Mouse (Mus musculus) MEL (cell line): ENCODE results near the gene Tmem107. TPM values are rescaled to one million over a fixed set of nuclear protein-coding genes. Genes with fewer than 3 reads are reported as not detected.

Experiments used
- DNase-seq: peaks from one replicate; pipeline ENCODE4 v3.0.0; 2011; ENCODE audit warnings: low read depth, low spot score
- H3K27ac ChIP-seq: 2 replicates; pipeline ENCODE4 v1.5.1; 2012; ENCODE audit warnings: low read depth, mild to moderate bottlenecking, control low read depth, low read length, moderate library complexity; ENCODE audit not compliant: control insufficient read depth
- H3K27me3 ChIP-seq, 2 experiments: fragments of 150-350 bp in 1 of 2; sonication (generic) in 1 of 2; 2 replicates each; pipeline ENCODE4 v1.6.1; 2012; ENCODE audit warnings: low read length in 2 of 2, mild to moderate bottlenecking in 2 of 2, improper control_type of control experiment in 1 of 2, moderate library complexity in 1 of 2; ENCODE audit not compliant: insufficient read depth in 2 of 2, control insufficient read depth in 1 of 2
- H3K36me3 ChIP-seq, 2 experiments: 2 replicates each; pipeline ENCODE4 v1.6.1; 2012 to 2014; ENCODE audit warnings: low read length in 2 of 2, improper control_type of control experiment in 1 of 2, inconsistent platforms in 1 of 2, mild to moderate bottlenecking in 1 of 2; ENCODE audit not compliant: insufficient read depth in 2 of 2, control insufficient read depth in 1 of 2
- H3K4me1 ChIP-seq, 2 experiments: fragments of 150-350 bp in 1 of 2; sonication (generic) in 1 of 2; 2 replicates each; pipeline ENCODE4 v1.6.1; 2012; ENCODE audit warnings: low read length in 2 of 2, improper control_type of control experiment in 1 of 2, mild to moderate bottlenecking in 1 of 2; ENCODE audit not compliant: insufficient read depth in 2 of 2, control insufficient read depth in 1 of 2
- H3K4me3 ChIP-seq, 2 experiments: fragments of 150-350 bp in 1 of 2; sonication (generic) in 1 of 2; 2 replicates each; pipeline ENCODE4 v1.5.1; 2012; ENCODE audit warnings: low read depth in 2 of 2, low read length in 2 of 2, mild to moderate bottlenecking in 2 of 2, moderate library complexity in 2 of 2, control low read depth in 1 of 2, improper control_type of control experiment in 1 of 2; ENCODE audit not compliant: control insufficient read depth in 1 of 2, insufficient read depth in 1 of 2
- H3K79me2 ChIP-seq: 2 replicates; pipeline ENCODE4 v1.6.1; 2012; ENCODE audit warnings: mild to moderate bottlenecking, low read length, moderate library complexity; ENCODE audit not compliant: control insufficient read depth, poor library complexity, insufficient read depth
- H3K9ac ChIP-seq: 2 replicates; pipeline ENCODE4 v1.6.1; 2012; ENCODE audit warnings: low read depth, mild to moderate bottlenecking, control low read depth, low read length, moderate library complexity; ENCODE audit not compliant: control insufficient read depth, poor library complexity, severe bottlenecking
- H3K9me3 ChIP-seq: fragments of 150-350 bp; sonication (generic); replicated peaks from 2 replicates; pipeline ENCODE4 v1.6.1; 2012; ENCODE audit warnings: mild to moderate bottlenecking, low read length, improper control_type of control experiment, moderate library complexity; ENCODE audit not compliant: insufficient read depth
- CHD1 ChIP-seq: IDR thresholded peaks from 2 replicates; pipeline ENCODE4 v1.6.1; 2012; ENCODE audit warnings: low read depth, mild to moderate bottlenecking, inconsistent platforms, low read length, improper control_type of control experiment
- CHD2 ChIP-seq: IDR thresholded peaks from 2 replicates; pipeline ENCODE4 v1.6.1; 2011; ENCODE audit warnings: low read length, improper control_type of control experiment
- ELF1 ChIP-seq: IDR thresholded peaks from 2 replicates; pipeline ENCODE4 v1.6.1; 2014; ENCODE audit warnings: low read depth, mild to moderate bottlenecking, inconsistent platforms, low read length, improper control_type of control experiment, moderate library complexity
- ETS1 ChIP-seq: IDR thresholded peaks from 2 replicates; pipeline ENCODE4 v1.6.1; 2012; ENCODE audit warnings: low read depth, mild to moderate bottlenecking, inconsistent platforms, low read length, improper control_type of control experiment, moderate library complexity
- HCFC1 ChIP-seq: IDR thresholded peaks from 2 replicates; pipeline ENCODE4 v1.6.1; 2012; ENCODE audit warnings: low read depth, mild to moderate bottlenecking, inconsistent platforms, low read length, improper control_type of control experiment, moderate library complexity
- MXI1 ChIP-seq: IDR thresholded peaks from 2 replicates; pipeline ENCODE4 v1.6.1; 2011; ENCODE audit warnings: mild to moderate bottlenecking, low read depth, low read length, improper control_type of control experiment
- MYB ChIP-seq: IDR thresholded peaks from 2 replicates; pipeline ENCODE4 v1.6.1; 2011; ENCODE audit warnings: mild to moderate bottlenecking, low read depth, low read length, improper control_type of control experiment
- NELFE ChIP-seq: IDR thresholded peaks from 2 replicates; pipeline ENCODE4 v1.6.1; 2011; ENCODE audit warnings: low read depth, low read length, improper control_type of control experiment
- POLR2A ChIP-seq, 2 experiments: IDR thresholded peaks; 2 replicates each; pipeline ENCODE4 v1.6.1; 2011 to 2012; ENCODE audit warnings: low read length in 2 of 2, mild to moderate bottlenecking in 2 of 2, control low read depth in 1 of 2, improper control_type of control experiment in 1 of 2, low read depth in 1 of 2, moderate library complexity in 1 of 2; ENCODE audit not compliant: control insufficient read depth in 1 of 2, insufficient read depth in 1 of 2, poor library complexity in 1 of 2
- POLR2AphosphoS2 ChIP-seq: IDR thresholded peaks from 2 replicates; pipeline ENCODE4 v1.6.1; 2011; ENCODE audit warnings: low read length, improper control_type of control experiment
- POLR2AphosphoS5 ChIP-seq: IDR thresholded peaks from 2 replicates; pipeline ENCODE4 v1.6.1; 2012; ENCODE audit warnings: low read depth, borderline replicate concordance, mild to moderate bottlenecking, inconsistent platforms, low read length, moderate library complexity, mixed read lengths
- SMC3 ChIP-seq: IDR thresholded peaks from 2 replicates; pipeline ENCODE4 v1.6.1; 2011; ENCODE audit warnings: low read depth, low read length, improper control_type of control experiment
- TCF12 ChIP-seq: IDR thresholded peaks from 2 replicates; pipeline ENCODE4 v1.6.1; 2014; ENCODE audit warnings: low read depth, mild to moderate bottlenecking, inconsistent platforms, low read length, improper control_type of control experiment, moderate library complexity
- UBTF ChIP-seq: IDR thresholded peaks from 2 replicates; pipeline ENCODE4 v1.6.1; 2012; ENCODE audit warnings: low read depth, mild to moderate bottlenecking, inconsistent platforms, low read length, improper control_type of control experiment, moderate library complexity, borderline replicate concordance; ENCODE audit not compliant: insufficient read depth
- USF2 ChIP-seq, 2 experiments: IDR thresholded peaks; 2 replicates each; pipeline ENCODE4 v1.6.1; 2011 to 2012; ENCODE audit warnings: improper control_type of control experiment in 2 of 2, low read length in 2 of 2, borderline replicate concordance in 1 of 2, inconsistent platforms in 1 of 2, low read depth in 1 of 2, mild to moderate bottlenecking in 1 of 2; ENCODE audit not compliant: insufficient read depth in 1 of 2
- ZKSCAN1 ChIP-seq: IDR thresholded peaks from 2 replicates; pipeline ENCODE4 v1.6.1; 2012; ENCODE audit warnings: low read depth, mild to moderate bottlenecking, inconsistent platforms, low read length, improper control_type of control experiment, moderate library complexity
- ZMIZ1 ChIP-seq: IDR thresholded peaks from 2 replicates; pipeline ENCODE4 v1.6.1; 2012; ENCODE audit warnings: low read depth, mild to moderate bottlenecking, inconsistent platforms, low read length, improper control_type of control experiment, moderate library complexity
- polyA plus RNA-seq, 2 experiments: library from polyadenylated mRNA; stranded (reverse) in 1 of 2; unstranded in 1 of 2; fragments of >175 nt in 1 of 2; fragments of >200 nt in 1 of 2; gene quantifications; 2 replicates each; pipeline versions ENCODE4 v1.2.1 to v1.2.4; 2012; ENCODE audit warnings: low replicate concordance in 2 of 2, low read depth in 1 of 2; ENCODE audit not compliant: insufficient read length in 2 of 2, insufficient read depth in 1 of 2, missing spikeins in 1 of 2
- total RNA-seq: library from RNA; depleted of rRNA; stranded (reverse); fragments of 300-350 nt; gene quantifications from 2 replicates; pipeline ENCODE4 v1.2.3, GENCODE M21; 2012

Tmem107 gene
- total and polyA plus RNA-seq, 3 experiments: 47.0 to 79.5 TPM; not detected in 1

DNA sequence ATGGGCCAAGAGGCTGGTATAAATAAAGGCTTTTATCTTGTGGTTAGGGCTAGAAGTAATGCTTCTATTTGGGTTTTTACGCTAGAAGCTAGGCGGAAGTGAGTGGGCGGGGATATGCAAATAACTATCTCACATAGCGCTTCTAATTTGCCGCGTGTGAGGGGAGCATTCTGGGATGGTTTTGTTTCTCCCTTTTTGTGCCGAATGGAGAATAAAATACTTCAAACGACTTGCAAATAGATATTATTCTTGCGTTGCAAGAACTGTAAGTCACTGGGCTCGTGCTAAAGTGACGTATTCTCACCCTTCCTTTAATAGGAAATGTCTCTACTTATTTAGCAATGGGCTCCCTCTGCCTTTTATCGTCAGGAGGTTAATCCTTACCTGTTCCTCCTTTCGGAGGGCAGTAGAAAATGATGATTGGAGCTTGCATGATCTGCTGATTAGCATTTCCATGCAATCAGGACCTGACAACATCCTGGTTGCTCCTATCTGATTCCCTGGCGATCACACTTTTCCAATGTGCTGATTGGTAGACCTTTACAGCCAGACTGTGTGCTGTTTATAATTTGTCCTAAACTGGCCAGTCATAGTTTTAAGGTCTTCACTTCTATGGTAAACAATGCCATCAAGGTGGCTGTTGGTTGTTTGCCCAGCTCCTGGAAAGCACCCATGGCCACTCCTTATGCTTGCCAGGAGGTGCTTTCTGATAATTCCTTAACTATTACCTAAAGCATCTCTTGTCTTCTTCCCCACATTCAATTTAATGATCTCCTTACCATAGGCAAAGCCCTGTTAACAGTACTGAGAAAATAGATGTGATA is 2.7 kb downstream of the Tmem107 start (continued):
- TF ChIP-seq ZMIZ1 (peak; percentile 100), HCFC1 (peak; percentile 84), CHD2 (no peak), UBTF (no peak), ZKSCAN1 (no peak), POLR2A (IDR thresholded peaks at IDR 0.05; ENCODE audit: control insufficient read depth in 1 of 2, insufficient read depth in 1 of 2, low read depth in 1 of 2, low read length in 2 of 2, poor library complexity in 1 of 2) (peak; percentile 99 to 100), CHD1 (no peak), ETS1 (peak; percentile 97), MYB (no peak), POLR2AphosphoS2 (peak; percentile 100), POLR2AphosphoS5 (peak; percentile 100), TCF12 (peak; percentile 73; the same call in 1 of the 2 replicates), ELF1 (peak; percentile 86), NELFE (peak; percentile 96), MXI1 (peak; percentile 100), USF2 (IDR thresholded peaks at IDR 0.05; ENCODE audit: borderline replicate concordance in 1 of 2, insufficient read depth in 1 of 2, low read depth in 1 of 2, low read length in 2 of 2) (no peak)

DNA sequence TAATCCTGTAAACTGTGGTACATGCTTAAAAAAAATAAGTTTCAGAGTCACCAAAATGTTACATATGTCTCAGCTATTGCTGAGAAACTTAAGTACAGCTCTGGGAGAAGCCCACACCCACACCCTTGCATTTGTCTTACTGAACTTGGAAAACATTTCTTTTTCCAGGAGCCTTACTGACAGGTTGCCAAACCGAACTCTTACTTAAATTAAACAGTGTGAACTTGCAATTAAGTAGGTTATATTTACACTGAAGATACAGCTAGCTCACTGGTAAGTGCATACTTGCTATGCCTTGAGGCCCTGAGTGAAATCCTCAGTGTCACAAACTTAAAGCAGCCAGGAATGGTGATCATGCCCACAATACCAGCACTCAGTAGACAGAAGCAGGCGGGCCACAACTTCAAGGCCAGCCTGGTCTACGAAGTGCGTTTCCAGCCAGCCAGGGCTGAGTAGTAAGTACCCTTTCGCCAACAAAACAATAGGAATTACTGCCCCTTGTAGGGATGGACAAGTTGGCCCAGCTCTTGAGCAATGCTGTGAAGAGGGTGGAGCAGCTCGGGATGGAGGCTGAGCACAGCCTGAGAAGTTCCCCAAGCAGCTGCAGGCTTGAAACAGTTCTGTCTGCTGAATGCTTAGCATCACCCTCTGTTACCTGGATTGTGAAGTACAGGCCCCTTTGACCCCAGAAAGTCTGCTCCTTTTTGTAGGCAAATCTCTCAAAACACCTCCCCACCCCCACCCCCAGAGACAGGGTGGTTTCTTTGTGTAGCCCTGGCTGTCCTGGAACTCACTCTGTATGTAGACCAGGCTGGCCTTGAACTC is 3.6 kb downstream of the Tmem107 start:
- Histone ChIP-seq H3K9ac (no peak overlapping the region; the same call in 1 of the 2 replicates), H3K27ac (peak overlapping the region; percentile 1; the same call in 1 of the 2 replicates), H3K79me2 (peaks cover 5% of the 10 kb centered on the region; the same call in 1 of the 2 replicates), H3K4me1 (peaks cover 0 to 13% of the 10 kb centered on the region in 2 experiments; a peak in 3 of 4 replicates), H3K4me3 (no peak overlapping the region), H3K27me3 (no peaks in the 10 kb centered on the region), H3K9me3 (no peaks in the 10 kb centered on the region), H3K36me3 (peaks cover 0 to 3% of the 10 kb centered on the region in 2 experiments; a peak in 1 of 4 replicates)
- DNase-seq: peak; percentile 38
- TF ChIP-seq SMC3: 0 out of 2 replicates have a peak, but pooled peaks have one; percentile 3
- no peak for TF ChIP-seq UBTF
